Mouse (Mus musculus) liver, embryonic 11.5 days (tissue): ENCODE results near the gene Stom. TPM values are rescaled to one million over a fixed set of nuclear protein-coding genes. Genes with fewer than 3 reads are reported as not detected.
A peak's percentile ranks its signal among the peaks of the same experiment; 100 is the strongest.

ENCODE experiments used
- ATAC-seq: fragments of 200-750 bp; cut with Nextera tagmentation; replicated peaks from 2 replicates; pipeline ENCODE4 v1.8.0; 2017; ENCODE audit warnings: moderate number of reproducible peaks, mild to moderate bottlenecking, moderate TSS enrichment, moderate library complexity; ENCODE audit not compliant: low FRiP score
- DNase-seq: peaks from one replicate; pipeline ENCODE4 v3.0.0-alpha.2; 2017; ENCODE audit warnings: low spot score
- H3K27ac ChIP-seq: fragments of 300-500 bp; sonication (generic); 2 replicates; pipeline ENCODE4 v1.5.1; 2014; ENCODE audit warnings: mild to moderate bottlenecking, low read depth, low read length, control low read depth
- H3K27me3 ChIP-seq: fragments of 300-500 bp; sonication (generic); replicated peaks from 2 replicates; pipeline ENCODE4 v1.6.1; 2014; ENCODE audit warnings: low read length, mixed read lengths; ENCODE audit not compliant: control insufficient read depth, insufficient read depth
- H3K36me3 ChIP-seq: fragments of 300-500 bp; sonication (generic); 2 replicates; pipeline ENCODE4 v1.6.1; 2014; ENCODE audit warnings: mild to moderate bottlenecking, low read length, moderate library complexity, mixed read lengths; ENCODE audit not compliant: control insufficient read depth, insufficient read depth
- H3K4me1 ChIP-seq: fragments of 300-500 bp; sonication (generic); replicated peaks from 2 replicates; pipeline ENCODE4 v1.6.1; 2014; ENCODE audit warnings: low read length, mixed read lengths; ENCODE audit not compliant: control insufficient read depth, insufficient read depth
- H3K4me2 ChIP-seq: fragments of 300-500 bp; sonication (generic); 2 replicates; pipeline ENCODE4 v1.6.1; 2014; ENCODE audit warnings: mild to moderate bottlenecking, control low read depth, moderate library complexity
- H3K4me3 ChIP-seq: fragments of 300-500 bp; sonication (generic); 2 replicates; pipeline ENCODE4 v1.5.1; 2014; ENCODE audit warnings: low read depth, low read length, control low read depth
- H3K9ac ChIP-seq: fragments of 300-500 bp; sonication (generic); 2 replicates; pipeline ENCODE4 v1.6.1; 2014; ENCODE audit warnings: low read depth, low read length, control low read depth
- H3K9me3 ChIP-seq: fragments of 300-500 bp; sonication (generic); 2 replicates; pipeline ENCODE4 v1.6.1; 2016; ENCODE audit warnings: low read length, inconsistent platforms, mixed read lengths; ENCODE audit not compliant: control insufficient read depth
- WGBS: fragments of 180-500 bp; shearing (Covaris S2); extraction: QIAGEN DNeasy Blood & Tissue Kit; methylation state at CpG from one replicate; pipeline ENCODE4 v1.1.7; 2014; 5-methylcytosine and 5-hydroxymethylcytosine counted together
- polyA plus RNA-seq: library from polyadenylated mRNA; unstranded; fragments of >200 nt; fragmentation: Nextera tagmentation; extraction: Ambion mirVana; gene quantifications from 2 replicates; pipeline ENCODE4 v1.2.1, GENCODE M21; 2014

The Stom gene
- polyA plus RNA-seq, 1 experiment from 2014 or later, result 87.7 TPM

- Histone ChIP-seq H3K27ac (no peak overlapping the region), H3K9ac (no peak overlapping the region), H3K9me3 (no peaks in the 10 kb centered on the region), H3K4me3 (no peak overlapping the region), H3K36me3 (no peaks in the 10 kb centered on the region), H3K4me2 (no peak overlapping the region), H3K4me1 (no peaks in the 10 kb centered on the region), H3K27me3 (no peaks in the 10 kb centered on the region)
- 47% methylated on average over 2 of the region's 2 CpGs for WGBS
- DNase-seq (no peak), ATAC-seq (no peak)
These were observed 9.2 kb upstream of the Stom start for GRCm38 (mm10) chr2:35345984-35346383.

GRCm38 (mm10) chr2:35342605-35343004, 5.8 kb upstream of the Stom start:
- 64% methylated on average over 3 of the region's 3 CpGs for WGBS
- H3K27ac ChIP-seq, result no peak overlapping the region
- H3K9ac ChIP-seq, result no peak overlapping the region
- no peak overlapping the region for H3K4me3 ChIP-seq
- ATAC-seq (no peak), DNase-seq (no peak)
- peaks cover 1% of the 10 kb centered on the region for H3K4me1 ChIP-seq
- no peaks in the 10 kb centered on the region for H3K27me3 ChIP-seq
- no peaks in the 10 kb centered on the region for H3K36me3 ChIP-seq
- H3K9me3 ChIP-seq, result no peaks in the 10 kb centered on the region
- H3K4me2 ChIP-seq, result no peak overlapping the region

- Histone ChIP-seq H3K4me1 (peaks cover 28% of the 10 kb centered on the region), H3K36me3 (no peaks in the 10 kb centered on the region), H3K4me2 (no peak overlapping the region), H3K4me3 (no peak overlapping the region), H3K9me3 (no peaks in the 10 kb centered on the region), H3K9ac (no peak overlapping the region), H3K27me3 (no peaks in the 10 kb centered on the region), H3K27ac (no peak overlapping the region)
- WGBS, result 76% methylated on average over 6 of the region's 6 CpGs
- DNase-seq, result no peak
- ATAC-seq, result no peak
These were observed 1.9 kb upstream of the Stom start for GRCm38 (mm10) chr2:35338707-35339106.

- no peak for ATAC-seq
These were observed 1.3 kb upstream of the Stom start for GRCm38 (mm10) chr2:35338036-35338435.

GRCm38 (mm10) chr2:35337419-35337818, 643 bp upstream of the Stom start:
- DNase-seq, result no peak
- peaks cover 39% of the 10 kb centered on the region for H3K4me1 ChIP-seq
- H3K27ac ChIP-seq, result peak overlapping the region; percentile 98
- no peaks in the 10 kb centered on the region for H3K9me3 ChIP-seq
- WGBS, result 61% methylated on average over 10 of the region's 10 CpGs
- H3K27me3 ChIP-seq, result no peaks in the 10 kb centered on the region
- peak overlapping the region; percentile 92 for H3K9ac ChIP-seq
- H3K36me3 ChIP-seq, result no peaks in the 10 kb centered on the region
- ATAC-seq, result no peak
- peak overlapping the region; percentile 91 for H3K4me2 ChIP-seq
- H3K4me3 ChIP-seq, result peak overlapping the region; percentile 83

More at GRCm38 (mm10) chr2:35338036-35338435, 1.3 kb upstream of the Stom start:
- no peak overlapping the region for H3K9ac ChIP-seq
- H3K9me3 ChIP-seq, result no peaks in the 10 kb centered on the region
- 58% methylated on average over 1 of the region's 1 CpGs for WGBS
- H3K4me3 ChIP-seq, result no peak overlapping the region
- peaks cover 33% of the 10 kb centered on the region for H3K4me1 ChIP-seq
- H3K27me3 ChIP-seq, result no peaks in the 10 kb centered on the region
- no peak overlapping the region for H3K4me2 ChIP-seq
- H3K36me3 ChIP-seq, result no peaks in the 10 kb centered on the region
- H3K27ac ChIP-seq, result no peak overlapping the region
- DNase-seq, result no peak

GRCm38 (mm10) chr2:35335620-35336019, 1.2 kb downstream of the Stom start:
- WGBS, result 15% methylated on average over 7 of the region's 7 CpGs
- peak overlapping the region; percentile 92 for H3K9ac ChIP-seq
- no peaks in the 10 kb centered on the region for H3K36me3 ChIP-seq
- H3K4me2 ChIP-seq, result peak overlapping the region; percentile 91
- H3K27me3 ChIP-seq, result no peaks in the 10 kb centered on the region
- ATAC-seq (no peak), DNase-seq (no peak)
- H3K4me1 ChIP-seq, result peaks cover 50% of the 10 kb centered on the region
- peak overlapping the region; percentile 98 for H3K27ac ChIP-seq
- H3K9me3 ChIP-seq, result no peaks in the 10 kb centered on the region
- H3K4me3 ChIP-seq, result peak overlapping the region; percentile 83

GRCm38 (mm10) chr2:35333670-35334069, 3.1 kb downstream of the Stom start:
- no peak overlapping the region for H3K27ac ChIP-seq
- H3K27me3 ChIP-seq, result no peaks in the 10 kb centered on the region
- H3K9me3 ChIP-seq, result no peaks in the 10 kb centered on the region
- H3K4me1 ChIP-seq, result peaks cover 59% of the 10 kb centered on the region
- H3K36me3 ChIP-seq, result no peaks in the 10 kb centered on the region
- H3K4me3 ChIP-seq, result peak overlapping the region; percentile 83; the same call in 1 of the 2 replicates
- no peak overlapping the region for H3K9ac ChIP-seq
- no peak for ATAC-seq
- peak overlapping the region; percentile 91 for H3K4me2 ChIP-seq
- DNase-seq, result no peak

GRCm38 (mm10) chr2:35331205-35331604, 5.6 kb downstream of the Stom start:
- no peaks in the 10 kb centered on the region for H3K9me3 ChIP-seq
- H3K9ac ChIP-seq, result no peak overlapping the region
- no peaks in the 10 kb centered on the region for H3K36me3 ChIP-seq
- peaks cover 74% of the 10 kb centered on the region for H3K4me1 ChIP-seq
- whole genome bisulfite sequencing, result 77% methylated on average over 2 of the region's 2 CpGs
- no peaks in the 10 kb centered on the region for H3K27me3 ChIP-seq
- peak overlapping the region; percentile 12; the same call in 1 of the 2 replicates for H3K4me2 ChIP-seq
- no peak for ATAC-seq
- no peak for DNase-seq
- no peak overlapping the region for H3K4me3 ChIP-seq
- H3K27ac ChIP-seq, result no peak overlapping the region

GRCm38 (mm10) chr2:35329061-35329460, 7.7 kb downstream of the Stom start:
- 0 out of 2 replicates have a peak, but pooled peaks cover 2% of the 10 kb centered on the region for H3K36me3 ChIP-seq
- no peak for ATAC-seq
- peak overlapping the region; percentile 59; the same call in 1 of the 2 replicates for H3K4me2 ChIP-seq
- no peak overlapping the region for H3K27ac ChIP-seq
- H3K9ac ChIP-seq, result no peak overlapping the region
- H3K9me3 ChIP-seq, result no peaks in the 10 kb centered on the region
- H3K27me3 ChIP-seq, result no peaks in the 10 kb centered on the region
- no peak for DNase-seq
- H3K4me3 ChIP-seq, result no peak overlapping the region
- WGBS, result 70% methylated on average over 2 of the region's 2 CpGs
- H3K4me1 ChIP-seq, result peaks cover 70% of the 10 kb centered on the region
